Mouse (Mus musculus) kidney, postnatal 0 days (tissue): ENCODE measurements around the gene Mtmr3. TPM values are rescaled to one million over a fixed set of nuclear protein-coding genes. Genes with fewer than 3 reads are reported as not detected.
"Not testable (repeated sequence)": the region's sequence is repeated elsewhere in the genome, so short reads cannot be mapped to it uniquely, and the experiment has no call there.

ENCODE experiments used
- ATAC-seq: fragments of 200-750 bp; cut with Nextera tagmentation; replicated peaks from 2 replicates; pipeline ENCODE4 v1.8.0; 2017; ENCODE audit warnings: low read depth, moderate number of reproducible peaks, moderate TSS enrichment, moderate library complexity; ENCODE audit not compliant: low FRiP score
- DNase-seq: peaks from one replicate; pipeline ENCODE4 v3.0.0-alpha.2; 2016; ENCODE audit warnings: low spot score
- H3K27ac ChIP-seq: fragments of 300-500 bp; sonication (generic); 2 replicates; pipeline ENCODE4 v1.5.1; 2014; ENCODE audit warnings: mild to moderate bottlenecking
- H3K27me3 ChIP-seq: fragments of 300-500 bp; sonication (generic); 2 replicates; pipeline ENCODE4 v1.6.1; 2014; ENCODE audit warnings: low read length, mixed read lengths; ENCODE audit not compliant: insufficient read depth
- H3K36me3 ChIP-seq: fragments of 300-500 bp; sonication (generic); 2 replicates; pipeline ENCODE4 v1.6.1; 2014; ENCODE audit warnings: low read length, mixed read lengths; ENCODE audit not compliant: insufficient read depth
- H3K4me1 ChIP-seq: fragments of 300-500 bp; sonication (generic); replicated peaks from 2 replicates; pipeline ENCODE4 v1.6.1; 2014; ENCODE audit warnings: antibody characterized with exemption, low read length, mixed read lengths; ENCODE audit not compliant: insufficient read depth
- H3K4me2 ChIP-seq: fragments of 300-500 bp; sonication (generic); 2 replicates; pipeline ENCODE4 v1.6.1; 2014; ENCODE audit warnings: mild to moderate bottlenecking, low read length, moderate library complexity, mixed read lengths
- H3K4me3 ChIP-seq: fragments of 300-500 bp; sonication (generic); replicated peaks from 2 replicates; pipeline ENCODE4 v1.5.1; 2014; ENCODE audit warnings: low read depth, low read length
- H3K9ac ChIP-seq: fragments of 300-500 bp; sonication (generic); 2 replicates; pipeline ENCODE4 v1.6.1; 2014; ENCODE audit warnings: low read depth, low read length
- H3K9me3 ChIP-seq: fragments of 300-500 bp; sonication (generic); replicated peaks from 2 replicates; pipeline ENCODE4 v1.6.1; 2016; ENCODE audit warnings: low read length, inconsistent platforms, mixed read lengths
- CTCF ChIP-seq: IDR thresholded peaks from 2 replicates; pipeline ENCODE4 v1.5.1; 2016; ENCODE audit warnings: antibody characterized with exemption, low read depth, mild to moderate bottlenecking, moderate library complexity
- WGBS: fragments of 180-500 bp; shearing (Covaris S2); extraction: QIAGEN DNeasy Blood & Tissue Kit; methylation state at CpG from one replicate; pipeline ENCODE4 v1.1.7; 2014; 5-methylcytosine and 5-hydroxymethylcytosine counted together
- polyA plus RNA-seq: library from polyadenylated mRNA; unstranded; fragments of >200 nt; fragmentation: Nextera tagmentation; extraction: Ambion mirVana; gene quantifications from 2 replicates; pipeline ENCODE4 v1.2.1, GENCODE M21; 2015

Gene Mtmr3
- polyA plus RNA-seq, 1 experiment from 2014 or later = 19.6 TPM

- ATAC-seq = no peak
- DNase-seq = no peak
Measured at GRCm38 (mm10) chr11:4553274-4554063, 41.2 kb downstream of the Mtmr3 start.

GRCm38 (mm10) chr11:4547569-4547968 lies 47.1 kb downstream of the Mtmr3 start:
- Histone ChIP-seq H3K4me2 (no peak overlapping the region), H3K4me1 (no peaks in the 10 kb centered on the region), H3K9me3 (no peaks in the 10 kb centered on the region), H3K36me3 (no peaks in the 10 kb centered on the region), H3K9ac (no peak overlapping the region), H3K27me3 (no peaks in the 10 kb centered on the region), H3K27ac (no peak overlapping the region), H3K4me3 (no peak overlapping the region)
- TF ChIP-seq CTCF = no peak
- 86% methylated on average over 4 of the region's 4 CpGs for WGBS
- ATAC-seq = no peak
- DNase-seq = no peak

More at GRCm38 (mm10) chr11:4553274-4554063, 41.2 kb downstream of the Mtmr3 start:
- no peaks in the 10 kb centered on the region for H3K4me1 ChIP-seq
- TF ChIP-seq CTCF = no peak
- H3K9ac ChIP-seq = no peak overlapping the region
- H3K4me3 ChIP-seq = no peak overlapping the region
- H3K9me3 ChIP-seq = no peaks in the 10 kb centered on the region
- H3K4me2 ChIP-seq = no peak overlapping the region
- no peaks in the 10 kb centered on the region for H3K36me3 ChIP-seq
- 87% methylated on average over 2 of the region's 2 CpGs for WGBS
- no peak overlapping the region for H3K27ac ChIP-seq
- no peaks in the 10 kb centered on the region for H3K27me3 ChIP-seq

GRCm38 (mm10) chr11:4545976-4546375 lies 48.7 kb downstream of the Mtmr3 start:
- no peak overlapping the region for H3K27ac ChIP-seq
- H3K9ac ChIP-seq = no peak overlapping the region
- no peak for TF ChIP-seq CTCF
- H3K4me2 ChIP-seq = no peak overlapping the region
- DNase-seq = no peak
- H3K36me3 ChIP-seq = no peaks in the 10 kb centered on the region
- no peaks in the 10 kb centered on the region for H3K27me3 ChIP-seq
- no peak for ATAC-seq
- 70% methylated on average over 3 of the region's 3 CpGs for WGBS
- no peaks in the 10 kb centered on the region for H3K9me3 ChIP-seq
- no peaks in the 10 kb centered on the region for H3K4me1 ChIP-seq
- H3K4me3 ChIP-seq = no peak overlapping the region

GRCm38 (mm10) chr11:4545401-4545800 lies 49.3 kb downstream of the Mtmr3 start:
- DNase-seq = no peak
- 57% methylated on average over 4 of the region's 4 CpGs for WGBS
- Histone ChIP-seq H3K27ac (no peak overlapping the region), H3K4me2 (no peak overlapping the region), H3K36me3 (no peaks in the 10 kb centered on the region), H3K9ac (no peak overlapping the region), H3K4me1 (no peaks in the 10 kb centered on the region), H3K9me3 (no peaks in the 10 kb centered on the region), H3K4me3 (no peak overlapping the region), H3K27me3 (no peaks in the 10 kb centered on the region)
- TF ChIP-seq CTCF = no peak
- ATAC-seq = no peak

GRCm38 (mm10) chr11:4544627-4544921 lies 50.1 kb downstream of the Mtmr3 start:
- not testable (repeated sequence) for DNase-seq, ATAC-seq

GRCm38 (mm10) chr11:4543746-4544626 lies 50.7 kb downstream of the Mtmr3 start:
- WGBS = 83% methylated on average over 7 of the region's 7 CpGs

More at GRCm38 (mm10) chr11:4544627-4544921, 50.1 kb downstream of the Mtmr3 start:
- H3K4me1 ChIP-seq, H3K4me3 ChIP-seq, H3K36me3 ChIP-seq, H3K9ac ChIP-seq, H3K4me2 ChIP-seq, H3K9me3 ChIP-seq, H3K27ac ChIP-seq, H3K27me3 ChIP-seq: not testable (repeated sequence)
- 92% methylated on average over 1 of the region's 1 CpGs for WGBS

More at GRCm38 (mm10) chr11:4543746-4544626, 50.7 kb downstream of the Mtmr3 start:
- ATAC-seq = no peak
- Histone ChIP-seq H3K9ac (no peak overlapping the region), H3K9me3 (no peaks in the 10 kb centered on the region), H3K4me2 (no peak overlapping the region), H3K4me3 (no peak overlapping the region), H3K27ac (no peak overlapping the region), H3K27me3 (no peaks in the 10 kb centered on the region), H3K4me1 (no peaks in the 10 kb centered on the region), H3K36me3 (no peaks in the 10 kb centered on the region)
- no peak for DNase-seq
- TF ChIP-seq CTCF = no peak
